Mouse (Mus musculus) heart, adult 2 months (tissue): ENCODE results near the gene Lamb1. TPM values are rescaled to one million over a fixed set of nuclear protein-coding genes. Genes with fewer than 3 reads are reported as not detected.
A peak's percentile ranks its signal among the peaks of the same experiment; 100 is the strongest.

Experiments
- DNase-seq, 2 experiments: peaks; one replicate each; pipeline ENCODE4 v3.0.0; 2021
- H3K27ac ChIP-seq: fragments of 200-600 bp; 2 replicates; pipeline ENCODE4 v1.8.1; 2022
- H3K27me3 ChIP-seq: fragments of 200-500 bp; 2 replicates; pipeline ENCODE4 v1.6.1; 2012; ENCODE audit warnings: mild to moderate bottlenecking, low read length, inconsistent platforms, mixed read lengths; ENCODE audit not compliant: control insufficient read depth, insufficient read depth
- H3K36me3 ChIP-seq: fragments of 200-500 bp; 2 replicates; pipeline ENCODE4 v1.6.1; 2012; ENCODE audit warnings: low read length, inconsistent platforms; ENCODE audit not compliant: control insufficient read depth, insufficient read depth
- H3K4me1 ChIP-seq: fragments of 200-500 bp; 2 replicates; pipeline ENCODE4 v1.6.1; 2011; ENCODE audit warnings: low read length; ENCODE audit not compliant: control insufficient read depth, insufficient read depth
- H3K4me3 ChIP-seq: fragments of 200-600 bp; 2 replicates; pipeline ENCODE4 v1.8.1; 2022
- H3K79me2 ChIP-seq: fragments of 200-500 bp; replicated peaks from 2 replicates; pipeline ENCODE4 v1.6.1; 2012; ENCODE audit warnings: mild to moderate bottlenecking, inconsistent platforms, low read length, moderate library complexity, mixed read lengths; ENCODE audit not compliant: control insufficient read depth, insufficient read depth
- H3K9ac ChIP-seq: fragments of 200-500 bp; 2 replicates; pipeline ENCODE4 v1.6.1; 2012; ENCODE audit warnings: low read depth, mild to moderate bottlenecking, control low read depth, inconsistent platforms, low read length, mixed read lengths
- CTCF ChIP-seq: fragments of 200-600 bp; IDR thresholded peaks from 2 replicates; pipeline ENCODE4 v1.8.1; 2022; ENCODE audit warnings: antibody characterized with exemption, mild to moderate bottlenecking, moderate library complexity
- EP300 ChIP-seq: fragments of 200-500 bp; IDR thresholded peaks from 2 replicates; pipeline ENCODE4 v1.6.1; 2011; ENCODE audit warnings: low read depth, low read length, control low read depth; ENCODE audit not compliant: insufficient read depth
- POLR2A ChIP-seq: fragments of 200-500 bp; IDR thresholded peaks from 2 replicates; pipeline ENCODE4 v1.6.1; 2011; ENCODE audit warnings: mild to moderate bottlenecking, low read depth, low read length, control low read depth; ENCODE audit not compliant: insufficient read depth
- WGBS: fragments of 180-500 bp; shearing (Covaris S2); methylation state at CpG from one replicate; pipeline ENCODE4 v1.1.7; 2018; 5-methylcytosine and 5-hydroxymethylcytosine counted together
- intact Hi-C: fragments of 180-260 bp; cut with DNase I; formaldehyde crosslinking; loops from one replicate; pipeline ENCODE4 v1.15.1; 2025
- polyA plus RNA-seq: library from polyadenylated mRNA; depleted of rRNA; stranded (reverse); fragments of >200 nt; gene quantifications from 2 replicates; pipeline ENCODE4 v1.2.3, GENCODE M21; 2012
- total RNA-seq, 2 experiments: library from RNA; stranded (reverse); gene quantifications; 2 replicates each; pipeline ENCODE4 v1.2.3; 2021

Lamb1 gene
- total and polyA plus RNA-seq, 3 experiments = 25.1 to 58.1 (median 55.3) TPM

- Histone ChIP-seq H3K27me3 (no peaks in the 10 kb centered on the region), H3K27ac (peak overlapping the region; percentile 76), H3K9ac (peak overlapping the region; percentile 40; the same call in 1 of the 2 replicates), H3K36me3 (peaks cover 17% of the 10 kb centered on the region), H3K4me1 (peaks cover 15% of the 10 kb centered on the region), H3K4me3 (no peak overlapping the region), H3K79me2 (no peaks in the 10 kb centered on the region)
- intact Hi-C loops = no loop called here
- TF ChIP-seq POLR2A = no peak
- no peak for TF ChIP-seq CTCF
- no peak for TF ChIP-seq EP300
- WGBS = 54% methylated on average over 10 of the region's 10 CpGs
- no peak for DNase-seq
Measured at GRCm38 (mm10) chr12:31294526-31294925, 29.5 kb downstream of the Lamb1 start.

DNA sequence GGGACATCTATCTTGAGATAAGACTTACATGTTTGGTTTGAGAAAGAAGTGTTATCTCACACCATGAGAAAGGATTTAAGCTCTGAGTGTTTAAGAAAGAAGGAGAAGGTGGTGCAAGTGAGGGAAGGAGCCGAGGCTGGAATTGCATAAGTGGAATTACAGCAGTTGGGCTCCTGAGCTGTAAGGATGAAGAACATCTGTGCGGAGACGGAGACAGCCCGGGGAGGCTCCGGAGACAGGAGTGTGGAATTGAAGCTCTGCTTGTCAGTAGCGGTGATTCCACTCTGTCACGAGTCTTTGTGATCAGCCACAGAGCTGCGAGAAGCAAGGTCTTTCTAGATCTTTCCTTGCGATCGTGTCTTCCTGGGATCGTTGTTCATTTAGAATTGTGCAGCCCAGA is 30.0 kb downstream of the Lamb1 start:
- Histone ChIP-seq H3K4me3 (no peak overlapping the region), H3K27me3 (no peaks in the 10 kb centered on the region), H3K27ac (peak overlapping the region; percentile 76), H3K4me1 (peaks cover 17% of the 10 kb centered on the region), H3K79me2 (no peaks in the 10 kb centered on the region), H3K36me3 (peaks cover 17% of the 10 kb centered on the region), H3K9ac (no peak overlapping the region)
- DNase-seq = no peak
- TF ChIP-seq CTCF (no peak), POLR2A (no peak), EP300 (no peak)
- WGBS = 79% methylated on average over 11 of the region's 11 CpGs
- intact Hi-C loops = no loop called here

DNA sequence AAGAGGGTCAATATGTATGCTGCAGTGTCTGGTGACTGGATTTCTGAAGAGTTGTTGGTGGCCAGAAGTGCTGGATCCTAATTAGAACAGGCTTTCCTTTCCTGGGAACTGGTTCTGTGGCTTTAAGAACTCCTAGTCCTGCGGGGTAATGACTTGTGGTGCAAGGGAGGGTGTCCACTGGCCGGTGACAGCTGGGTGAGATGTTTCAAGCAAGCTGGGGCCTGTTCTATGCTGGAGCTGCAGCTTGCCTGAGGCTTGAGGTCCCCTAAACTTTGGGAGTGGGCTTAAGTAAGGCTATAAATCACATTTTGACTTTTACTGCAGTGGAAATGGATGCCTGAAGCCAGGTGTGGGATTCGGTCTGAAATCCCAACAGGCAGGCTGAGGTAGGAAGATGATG is 30.5 kb downstream of the Lamb1 start:
- peaks cover 18% of the 10 kb centered on the region for H3K4me1 ChIP-seq
- no peak for DNase-seq

GRCm38 (mm10) chr12:31296097-31296496 is 31.1 kb downstream of the Lamb1 start:
- DNase-seq = no peak
- H3K4me1 ChIP-seq = peaks cover 18% of the 10 kb centered on the region

More for the DNA sequence above, 30.5 kb downstream of the Lamb1 start:
- TF ChIP-seq POLR2A = no peak
- Histone ChIP-seq H3K27me3 (no peaks in the 10 kb centered on the region), H3K9ac (no peak overlapping the region), H3K27ac (peak overlapping the region; percentile 76), H3K36me3 (peaks cover 17% of the 10 kb centered on the region), H3K4me3 (no peak overlapping the region), H3K79me2 (no peaks in the 10 kb centered on the region)
- WGBS = 50% methylated on average over 3 of the region's 3 CpGs
- intact Hi-C loops = no loop called here

GRCm38 (mm10) chr12:31298122-31298521 is 33.1 kb downstream of the Lamb1 start:
- Histone ChIP-seq H3K4me3 (no peak overlapping the region), H3K4me1 (peaks cover 15% of the 10 kb centered on the region), H3K9ac (no peak overlapping the region), H3K27me3 (no peaks in the 10 kb centered on the region), H3K27ac (no peak overlapping the region), H3K36me3 (peaks cover 13% of the 10 kb centered on the region), H3K79me2 (no peaks in the 10 kb centered on the region)
- WGBS = 78% methylated on average over 4 of the region's 4 CpGs
- no peak for DNase-seq
- intact Hi-C loops = no loop called here
- TF ChIP-seq POLR2A (no peak), EP300 (no peak), CTCF (no peak)

More at GRCm38 (mm10) chr12:31296097-31296496, 31.1 kb downstream of the Lamb1 start:
- Histone ChIP-seq H3K36me3 (peaks cover 14% of the 10 kb centered on the region), H3K4me3 (no peak overlapping the region), H3K27ac (no peak overlapping the region; the same call in 1 of the 2 replicates), H3K9ac (no peak overlapping the region), H3K27me3 (no peaks in the 10 kb centered on the region), H3K79me2 (no peaks in the 10 kb centered on the region)
- WGBS = 76% methylated on average over 4 of the region's 4 CpGs
- intact Hi-C loops = no loop called here
- no peak for TF ChIP-seq POLR2A
- no peak for TF ChIP-seq EP300
- TF ChIP-seq CTCF = no peak

DNA sequence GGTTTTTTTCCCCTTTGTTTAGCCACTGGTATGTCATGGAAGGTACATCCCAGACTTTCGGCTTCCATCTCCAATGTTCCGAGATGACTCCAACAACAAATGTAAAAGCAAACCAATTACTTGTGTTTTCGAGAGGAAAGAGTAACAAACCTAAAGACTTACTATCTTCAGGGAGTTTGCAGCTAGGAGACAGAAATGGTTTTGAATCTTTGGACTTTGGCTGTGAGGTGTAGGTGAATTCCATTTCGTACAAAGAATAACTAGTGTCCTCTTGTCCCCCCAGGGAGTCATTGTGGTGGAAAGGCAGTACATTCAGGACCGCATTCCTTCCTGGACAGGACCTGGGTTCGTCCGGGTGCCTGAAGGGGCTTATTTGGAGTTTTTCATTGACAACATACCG is 33.5 kb downstream of the Lamb1 start:
- intact Hi-C loops = no loop called here
- no peak for TF ChIP-seq POLR2A
- no peak for TF ChIP-seq CTCF
- no peak for TF ChIP-seq EP300
- H3K4me1 ChIP-seq = peaks cover 14% of the 10 kb centered on the region
- no peaks in the 10 kb centered on the region for H3K79me2 ChIP-seq
- H3K27ac ChIP-seq = no peak overlapping the region
- no peaks in the 10 kb centered on the region for H3K27me3 ChIP-seq
- H3K9ac ChIP-seq = no peak overlapping the region
- H3K4me3 ChIP-seq = no peak overlapping the region
- peaks cover 9% of the 10 kb centered on the region for H3K36me3 ChIP-seq
- WGBS = 81% methylated on average over 8 of the region's 8 CpGs
- no peak for DNase-seq
